In the genomic region with DNA sequence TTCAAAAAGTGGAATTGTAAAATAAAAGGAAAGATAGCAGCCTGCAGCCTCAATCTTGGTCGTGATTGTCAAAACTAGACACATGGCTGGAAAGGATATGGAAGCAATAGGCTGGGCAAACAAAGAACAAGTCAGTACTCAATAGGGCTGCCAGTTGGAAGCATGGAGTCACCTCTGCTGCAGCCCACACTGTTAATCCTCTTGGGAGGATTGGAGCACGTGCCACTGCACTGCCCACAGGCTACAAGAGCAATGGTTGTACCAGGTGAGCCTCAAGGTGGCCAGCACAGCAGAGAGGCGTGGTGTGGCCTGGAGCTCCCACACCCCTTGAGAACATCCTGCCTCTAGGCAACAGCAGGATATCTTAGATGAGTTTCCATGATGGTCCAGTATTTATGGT, we compare ENCODE assay signal across 30 mouse cellular contexts. TPM values are rescaled to one million over a fixed set of nuclear protein-coding genes. Genes with fewer than 3 reads are reported as not detected.
"Had no signal": no experiment of that assay in that cellular context is flagged by ENCODE, and none has a peak within 500 bp of the region (broad histone marks: within the 10 kb centered on the region; RNA-seq: fewer than 3 reads in every experiment).

No protein-coding gene starts in this region.

- H3K4me1 ChIP-seq: embryonic facial prominence, embryonic 10.5 days; embryonic facial prominence, embryonic 12.5 days; embryonic facial prominence, embryonic 13.5 days; embryonic facial prominence, embryonic 15.5 days; forebrain, embryonic 10.5 days; forebrain, embryonic 12.5 days; forebrain, embryonic 13.5 days; forebrain, embryonic 15.5 days had no signal

- ATAC-seq: forebrain, embryonic 13.5 days; forebrain, embryonic 14.5 days; forebrain, embryonic 15.5 days; forebrain, embryonic 16.5 days; forebrain, postnatal 0 days had no signal

- DNase-seq: cerebellum, adult 18-20 months; cerebellum, adult 2 months; cerebellum, adult 8-10 months; cerebellum, adult 9-10 months; cerebellum, adult 9-11 months; cerebellum, postnatal 10 days; cerebellum, postnatal 14 days; cerebellum, postnatal 25 days; cerebellum, postnatal 36 days; embryo, embryonic 11 days; forebrain, postnatal 0 days; gastrocnemius, adult 2 months; gastrocnemius, postnatal 10 days; gastrocnemius, postnatal 14 days; gastrocnemius, postnatal 25 days; gastrocnemius, postnatal 36 days; heart, adult 18-20 months had no signal

- H3K9ac ChIP-seq: embryonic facial prominence, embryonic 12.5 days; embryonic facial prominence, embryonic 13.5 days; embryonic facial prominence, embryonic 15.5 days; forebrain, embryonic 12.5 days; forebrain, embryonic 13.5 days; forebrain, embryonic 15.5 days; forebrain, postnatal 0 days had no signal

- H3K27ac ChIP-seq: embryonic facial prominence, embryonic 10.5 days; embryonic facial prominence, embryonic 12.5 days; embryonic facial prominence, embryonic 13.5 days; embryonic facial prominence, embryonic 15.5 days; forebrain, embryonic 10.5 days; forebrain, embryonic 12.5 days; forebrain, embryonic 13.5 days; forebrain, embryonic 15.5 days; gastrocnemius, adult 2 months had no signal

- H3K4me3 ChIP-seq: embryonic facial prominence, embryonic 10.5 days; embryonic facial prominence, embryonic 12.5 days; embryonic facial prominence, embryonic 13.5 days; embryonic facial prominence, embryonic 15.5 days; erythroblast, embryonic 14.5 days; forebrain, embryonic 10.5 days; forebrain, embryonic 12.5 days; forebrain, embryonic 13.5 days; forebrain, embryonic 15.5 days; gastrocnemius, adult 2 months had no signal

- H3K4me2 ChIP-seq: embryonic facial prominence, embryonic 12.5 days; embryonic facial prominence, embryonic 13.5 days; embryonic facial prominence, embryonic 15.5 days; forebrain, embryonic 12.5 days; forebrain, embryonic 13.5 days; forebrain, embryonic 15.5 days had no signal

- H3K36me3 ChIP-seq: embryonic facial prominence, embryonic 10.5 days; embryonic facial prominence, embryonic 12.5 days; embryonic facial prominence, embryonic 13.5 days; embryonic facial prominence, embryonic 15.5 days; forebrain, embryonic 10.5 days; forebrain, embryonic 12.5 days; forebrain, embryonic 15.5 days had no signal

- H3K27me3 ChIP-seq: embryonic facial prominence, embryonic 12.5 days; embryonic facial prominence, embryonic 13.5 days; embryonic facial prominence, embryonic 15.5 days; forebrain, embryonic 12.5 days; forebrain, embryonic 13.5 days; forebrain, embryonic 15.5 days had no signal

- H3K9me3 ChIP-seq: embryonic facial prominence, embryonic 10.5 days; embryonic facial prominence, embryonic 12.5 days; embryonic facial prominence, embryonic 13.5 days; embryonic facial prominence, embryonic 15.5 days; forebrain, embryonic 10.5 days; forebrain, embryonic 12.5 days; forebrain, embryonic 13.5 days; forebrain, embryonic 15.5 days had no signal

RNA-seq across cellular contexts. Expression of gene Grik2, which starts 55.7 kb away (rescaled TPM):
- total RNA-seq: common myeloid progenitor, adult 5-6 weeks; granulocyte monocyte progenitor cell, adult 5-6 weeks had no signal
- polyA plus RNA-seq: erythroblast, embryonic 14.5 days had no signal
